Mouse (Mus musculus) cerebellum, adult 11 months (tissue): Measurements from ENCODE around the gene Prdm5.

Source experiments
- DNase-seq: peaks from one replicate; pipeline ENCODE4 v3.0.0; 2022

Prdm5 gene

GRCm38 (mm10) chr6:65935566-65936281, 156.9 kb downstream of the Prdm5 start:
- DNase-seq: no peak

- no peak for DNase-seq
Observed at GRCm38 (mm10) chr6:65950492-65950891, 171.7 kb downstream of the Prdm5 start.

- DNase-seq: no peak
Observed at GRCm38 (mm10) chr6:65952309-65952708, 173.5 kb downstream of the Prdm5 start, which contains the start of gene 4930544G11Rik. 4930544G11Rik (plus strand) TSS chr6:65952609.

GRCm38 (mm10) chr6:65969386-65970111, 190.8 kb downstream of the Prdm5 start:
- no peak for DNase-seq

GRCm38 (mm10) chr6:65970410-65970809, 191.6 kb downstream of the Prdm5 start:
- DNase-seq: no peak
